Comparison of ENCODE assay signal across 15 mouse cellular contexts in the genomic region with DNA sequence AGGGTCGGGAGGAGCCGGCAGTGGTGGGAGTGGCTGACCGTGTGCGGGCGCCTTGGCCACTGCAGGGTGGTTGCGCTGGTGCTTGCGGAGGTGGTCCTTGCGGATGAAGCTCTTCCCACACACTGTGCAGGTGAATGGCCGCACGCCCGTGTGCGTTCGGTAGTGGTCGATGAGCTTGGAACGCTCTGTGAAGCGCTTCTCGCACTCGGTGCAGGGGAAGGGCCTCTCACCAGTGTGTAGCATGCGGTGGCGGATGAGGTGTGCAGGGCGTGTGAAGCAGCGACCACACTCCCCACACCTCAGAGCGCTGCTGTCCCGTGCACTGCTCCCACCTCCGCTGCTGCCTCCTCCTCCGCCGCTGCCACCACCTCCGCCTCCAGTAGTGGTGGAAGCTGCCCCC. TPM values are rescaled to one million over a fixed set of nuclear protein-coding genes. Genes with fewer than 3 reads are reported as not detected.
A peak's percentile ranks its signal among the peaks of the same experiment; 100 is the strongest.
DNase-seq lines count a peak whose midpoint lies in the region; ATAC-seq lines count a peak whose summit lies in the region.
"Had no signal": no experiment of that assay in that cellular context is flagged by ENCODE, and none has a peak within 500 bp of the region (broad histone marks: within the 10 kb centered on the region; RNA-seq: fewer than 3 reads in every experiment).

No protein-coding gene starts in this region.

- no peak overlapping the region for H3K4me2 ChIP-seq in forebrain, embryonic 13.5 days
- H3K4me2 ChIP-seq in kidney, embryonic 14.5 days (replicated peaks; ENCODE audit: low read depth, low read length) = no peak overlapping the region
- no peak overlapping the region for H3K4me2 ChIP-seq in neural tube, embryonic 12.5 days (replicated peaks)
- H3K4me2 ChIP-seq in neural tube, embryonic 14.5 days (ENCODE audit: low read depth, low read length) = no peak overlapping the region
- H3K4me2 ChIP-seq: liver, embryonic 15.5 days had no signal

- WGBS in forebrain, embryonic 13.5 days = 95% methylated on average over 28 of the region's 28 CpGs
- 93% methylated on average over 28 of the region's 28 CpGs for WGBS in forebrain, embryonic 10.5 days
- WGBS in kidney, embryonic 14.5 days = 95% methylated on average over 27 of the region's 28 CpGs
- 95% methylated on average over 28 of the region's 28 CpGs for WGBS in neural tube, embryonic 12.5 days
- 95% methylated on average over 28 of the region's 28 CpGs for WGBS in neural tube, embryonic 14.5 days

- no peaks in the 10 kb centered on the region for H3K9me3 ChIP-seq in forebrain, embryonic 13.5 days (replicated peaks)
- no peaks in the 10 kb centered on the region for H3K9me3 ChIP-seq in forebrain, embryonic 10.5 days
- no peaks in the 10 kb centered on the region for H3K9me3 ChIP-seq in kidney, embryonic 14.5 days (ENCODE audit: control insufficient read depth, low read length)
- H3K9me3 ChIP-seq in neural tube, embryonic 12.5 days = no peaks in the 10 kb centered on the region
- no peaks in the 10 kb centered on the region for H3K9me3 ChIP-seq in neural tube, embryonic 14.5 days (ENCODE audit: control insufficient read depth, low read length)
- H3K9me3 ChIP-seq: liver, embryonic 15.5 days had no signal

- peaks cover 76% of the 10 kb centered on the region for H3K36me3 ChIP-seq in forebrain, embryonic 13.5 days (ENCODE audit: poor library complexity, severe bottlenecking)
- H3K36me3 ChIP-seq in forebrain, embryonic 10.5 days (replicated peaks) = peaks cover 81% of the 10 kb centered on the region
- H3K36me3 ChIP-seq in kidney, embryonic 14.5 days (ENCODE audit: control insufficient read depth, insufficient read depth, low read length) = peaks cover 69% of the 10 kb centered on the region
- H3K36me3 ChIP-seq in neural tube, embryonic 12.5 days = peaks cover 67% of the 10 kb centered on the region
- H3K36me3 ChIP-seq in neural tube, embryonic 14.5 days (ENCODE audit: control insufficient read depth, insufficient read depth, low read length) = peaks cover 47% of the 10 kb centered on the region

- DNase-seq in forebrain, embryonic 10.5 days (ENCODE audit: extremely low spot score, low spot score) = no peak
- DNase-seq in kidney, postnatal 10 days = no peak
- DNase-seq in neural tube, embryonic 10.5 days (ENCODE audit: extremely low spot score, low spot score) = no peak
- DNase-seq in yolk sac, embryonic 10.5 days (ENCODE audit: low spot score) = no peak
- DNase-seq: adrenal gland, postnatal 36 days; gastrocnemius, adult 2 months; kidney, postnatal 14 days; retina, postnatal 1 day; spleen, adult 18-20 months had no signal

- no peak overlapping the region for H3K9ac ChIP-seq in forebrain, embryonic 13.5 days
- H3K9ac ChIP-seq in kidney, embryonic 14.5 days (ENCODE audit: low read depth, low read length) = no peak overlapping the region
- no peak overlapping the region for H3K9ac ChIP-seq in neural tube, embryonic 12.5 days
- no peak overlapping the region for H3K9ac ChIP-seq in neural tube, embryonic 14.5 days (replicated peaks; ENCODE audit: low read depth, low read length)
- H3K9ac ChIP-seq: liver, embryonic 15.5 days had no signal

- no peaks in the 10 kb centered on the region for H3K4me1 ChIP-seq in forebrain, embryonic 13.5 days
- no peaks in the 10 kb centered on the region for H3K4me1 ChIP-seq in forebrain, embryonic 10.5 days
- H3K4me1 ChIP-seq in kidney, embryonic 14.5 days (ENCODE audit: control insufficient read depth, insufficient read depth, low read length) = no peaks in the 10 kb centered on the region
- H3K4me1 ChIP-seq in neural tube, embryonic 12.5 days = no peaks in the 10 kb centered on the region
- H3K4me1 ChIP-seq in neural tube, embryonic 14.5 days (ENCODE audit: control insufficient read depth, insufficient read depth, low read length) = no peaks in the 10 kb centered on the region

- no peak overlapping the region for H3K27ac ChIP-seq in forebrain, embryonic 13.5 days
- no peak overlapping the region for H3K27ac ChIP-seq in forebrain, embryonic 10.5 days
- H3K27ac ChIP-seq in kidney, embryonic 14.5 days (ENCODE audit: low read depth, low read length) = no peak overlapping the region
- no peak overlapping the region for H3K27ac ChIP-seq in neural tube, embryonic 12.5 days
- no peak overlapping the region for H3K27ac ChIP-seq in neural tube, embryonic 14.5 days (ENCODE audit: low read depth, low read length)
- H3K27ac ChIP-seq: gastrocnemius, adult 2 months; liver, embryonic 15.5 days had no signal

- H3K4me3 ChIP-seq in forebrain, embryonic 13.5 days = no peak overlapping the region
- H3K4me3 ChIP-seq in forebrain, embryonic 10.5 days = no peak overlapping the region
- no peak overlapping the region for H3K4me3 ChIP-seq in kidney, embryonic 14.5 days (ENCODE audit: low read length)
- no peak overlapping the region for H3K4me3 ChIP-seq in neural tube, embryonic 12.5 days
- H3K4me3 ChIP-seq in neural tube, embryonic 14.5 days (ENCODE audit: low read depth, low read length) = no peak overlapping the region
- H3K4me3 ChIP-seq: gastrocnemius, adult 2 months; liver, embryonic 15.5 days had no signal

- ATAC-seq in forebrain, embryonic 13.5 days = 0 out of 2 replicates have a peak, but pooled peaks have one; percentile 19
- 0 out of 2 replicates have a peak, but pooled peaks have one; percentile 24 for ATAC-seq in kidney, embryonic 14.5 days (ENCODE audit: low FRiP score, low TSS enrichment)
- 0 out of 2 replicates have a peak, but pooled peaks have one; percentile 17 for ATAC-seq in neural tube, embryonic 12.5 days (ENCODE audit: low FRiP score, low read depth)
- ATAC-seq in neural tube, embryonic 14.5 days (ENCODE audit: low read depth) = peak; percentile 28
- ATAC-seq: forebrain, embryonic 16.5 days had no signal

- no peaks in the 10 kb centered on the region for H3K27me3 ChIP-seq in forebrain, embryonic 13.5 days
- H3K27me3 ChIP-seq in forebrain, embryonic 10.5 days (ENCODE audit: poor library complexity, severe bottlenecking) = no peaks in the 10 kb centered on the region
- no peaks in the 10 kb centered on the region for H3K27me3 ChIP-seq in kidney, embryonic 14.5 days (ENCODE audit: control insufficient read depth, insufficient read depth, low read length)
- H3K27me3 ChIP-seq in neural tube, embryonic 12.5 days (replicated peaks) = no peaks in the 10 kb centered on the region
- H3K27me3 ChIP-seq in neural tube, embryonic 14.5 days (ENCODE audit: control insufficient read depth, insufficient read depth, low read length) = no peaks in the 10 kb centered on the region
- H3K27me3 ChIP-seq: liver, embryonic 15.5 days had no signal

RNA-seq across cellular contexts. Expression of a gene that starts 15.2 kb away (rescaled TPM):
- polyA plus RNA-seq in forebrain, embryonic 13.5 days (2015; fragmentation: Nextera tagmentation; extraction: Ambion mirVana) = 6.8 and 7.4 TPM in 2 replicates
- 10.0 and 11.3 TPM in 2 replicates for polyA plus RNA-seq in forebrain, embryonic 10.5 days (2016; fragmentation: Nextera tagmentation; extraction: Ambion mirVana)
- polyA plus RNA-seq in kidney, embryonic 14.5 days (2014; fragmentation: Nextera tagmentation; extraction: Ambion mirVana) = 11.2 and 11.9 TPM in 2 replicates
- 13.0 and 13.3 TPM in 2 replicates for polyA plus RNA-seq in neural tube, embryonic 12.5 days (2016; fragmentation: Nextera tagmentation; extraction: Ambion mirVana)
- polyA plus RNA-seq in neural tube, embryonic 14.5 days (2014; fragmentation: Nextera tagmentation; extraction: Ambion mirVana) = 12.1 and 12.4 TPM in 2 replicates

RNA-seq across cellular contexts. Expression of a gene that starts 22.5 kb away (rescaled TPM):
- 17.2 and 18.2 TPM in 2 replicates for polyA plus RNA-seq in forebrain, embryonic 13.5 days (2015; fragmentation: Nextera tagmentation; extraction: Ambion mirVana)
- 19.1 and 19.9 TPM in 2 replicates for polyA plus RNA-seq in forebrain, embryonic 10.5 days (2016; fragmentation: Nextera tagmentation; extraction: Ambion mirVana)
- polyA plus RNA-seq in kidney, embryonic 14.5 days (2014; fragmentation: Nextera tagmentation; extraction: Ambion mirVana) = 19.8 and 27.7 TPM in 2 replicates
- polyA plus RNA-seq in neural tube, embryonic 12.5 days (2016; fragmentation: Nextera tagmentation; extraction: Ambion mirVana) = 29.4 and 30.3 TPM in 2 replicates
- 22.9 and 23.9 TPM in 2 replicates for polyA plus RNA-seq in neural tube, embryonic 14.5 days (2014; fragmentation: Nextera tagmentation; extraction: Ambion mirVana)
